Mouse (Mus musculus) cortical plate, adult 2 months (tissue): ENCODE measurements at regions not wholly inside any gene's neighbourhood (a gene's known extent, or its start where the extent isn't known, plus 50 kb on each side); places are given as distances from the start of the nearest gene placed in this dataset.
A peak's percentile ranks its signal among the peaks of the same experiment; 100 is the strongest.

Experiments
- H3K27ac ChIP-seq: fragments of 200-500 bp; 2 replicates; pipeline ENCODE4 v1.5.1; 2012; ENCODE audit warnings: low read length, control low read depth, inconsistent platforms; ENCODE audit not compliant: insufficient read depth
- H3K4me1 ChIP-seq: fragments of 200-500 bp; 2 replicates; pipeline ENCODE4 v1.6.1; 2011; ENCODE audit warnings: low read length; ENCODE audit not compliant: control insufficient read depth, insufficient read depth
- H3K4me3 ChIP-seq: fragments of 200-500 bp; 2 replicates; pipeline ENCODE4 v1.5.1; 2011; ENCODE audit warnings: mild to moderate bottlenecking, low read length, control low read depth; ENCODE audit not compliant: insufficient read depth
- CTCF ChIP-seq: fragments of 200-500 bp; IDR thresholded peaks from 2 replicates; pipeline ENCODE4 v1.5.1; 2011; ENCODE audit warnings: mild to moderate bottlenecking, control low read depth, low read length; ENCODE audit not compliant: insufficient read depth; ENCODE audit errors: extremely low read depth
- POLR2A ChIP-seq: fragments of 200-500 bp; IDR thresholded peaks from 2 replicates; pipeline ENCODE4 v1.6.1; 2011; ENCODE audit warnings: mild to moderate bottlenecking, low read length, control low read depth; ENCODE audit not compliant: insufficient read depth; ENCODE audit errors: extremely low read depth

DNA sequence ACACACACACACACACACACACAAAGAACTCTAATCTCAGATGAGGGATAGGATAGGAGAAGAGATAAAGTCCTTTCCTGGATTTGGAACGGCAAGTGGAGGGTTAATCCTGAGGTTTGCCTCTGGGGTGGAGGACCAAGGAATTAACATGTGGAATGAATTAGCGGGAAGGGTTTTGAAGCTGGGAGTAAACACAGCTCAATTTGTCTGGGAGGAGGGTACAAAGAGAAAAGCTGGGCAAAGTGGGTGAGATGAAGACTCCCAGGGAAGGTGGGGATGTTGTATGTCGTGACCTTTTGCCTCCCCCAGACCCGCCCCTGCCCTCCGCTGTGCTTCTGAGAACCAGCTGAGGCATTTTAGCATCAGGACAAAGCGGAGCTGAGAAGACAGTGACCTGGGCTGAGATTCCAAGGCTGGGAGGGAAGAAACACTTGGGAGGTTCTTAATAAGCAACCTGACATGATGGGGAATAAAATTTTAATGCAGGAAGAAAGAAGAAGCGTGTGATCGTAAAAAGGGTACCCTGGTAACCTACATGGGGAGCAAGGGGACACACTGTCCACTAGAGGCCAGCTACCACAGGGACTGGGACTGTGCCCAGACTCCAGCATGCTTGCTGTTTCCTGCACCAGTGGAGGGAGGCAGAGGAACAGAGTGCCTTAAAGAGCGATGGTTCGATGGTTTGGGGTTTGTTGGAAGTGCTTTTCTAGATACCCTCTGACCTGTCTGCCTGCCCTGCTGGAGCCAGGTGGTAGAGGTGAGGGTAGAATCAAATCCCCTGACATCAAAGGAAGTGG lies 264.0 kb downstream of the H2al1j start:
- Histone ChIP-seq H3K4me1 (no peaks in the 10 kb centered on the region), H3K4me3 (no peak overlapping the region), H3K27ac (no peak overlapping the region)
- no peak for TF ChIP-seq POLR2A
- peak; percentile 24; the same call in 1 of the 2 replicates for TF ChIP-seq CTCF

- TF ChIP-seq POLR2A: no peak
- Histone ChIP-seq H3K27ac (no peak overlapping the region), H3K4me3 (no peak overlapping the region), H3K4me1 (no peaks in the 10 kb centered on the region; the same call in 1 of the 2 replicates)
Measured at GRCm38 (mm10) chrX:11594542-11594941, 266.9 kb downstream of the H2al1j start.

DNA sequence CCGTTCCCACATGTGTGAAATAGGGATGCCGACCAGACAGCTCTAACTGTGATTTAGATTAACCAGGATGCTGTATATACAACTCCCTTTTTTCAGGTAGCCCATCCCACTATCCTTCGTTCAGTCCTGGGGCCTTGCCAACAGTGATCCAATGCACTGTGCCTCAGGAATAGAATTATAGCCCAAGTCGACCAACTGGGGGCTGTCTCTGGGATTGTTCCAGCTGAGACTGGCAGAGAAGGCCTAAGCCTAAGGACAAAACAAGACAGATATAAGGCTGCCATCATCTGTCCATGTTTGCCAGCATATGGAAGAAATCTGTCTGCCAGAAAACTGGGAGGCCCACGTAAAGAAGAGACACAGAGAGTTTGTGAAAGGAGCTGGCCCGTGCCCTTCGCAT lies 269.9 kb downstream of the H2al1j start:
- no peak for TF ChIP-seq POLR2A
- TF ChIP-seq CTCF: no peak
- no peaks in the 10 kb centered on the region; the same call in 1 of the 2 replicates for H3K4me1 ChIP-seq
- H3K4me3 ChIP-seq: no peak overlapping the region
- no peak overlapping the region for H3K27ac ChIP-seq

GRCm38 (mm10) chrX:11614237-11614636 lies 286.6 kb downstream of the H2al1j start:
- TF ChIP-seq CTCF: no peak
- TF ChIP-seq POLR2A: no peak
- Histone ChIP-seq H3K4me3 (no peak overlapping the region), H3K4me1 (no peaks in the 10 kb centered on the region), H3K27ac (no peak overlapping the region)

DNA sequence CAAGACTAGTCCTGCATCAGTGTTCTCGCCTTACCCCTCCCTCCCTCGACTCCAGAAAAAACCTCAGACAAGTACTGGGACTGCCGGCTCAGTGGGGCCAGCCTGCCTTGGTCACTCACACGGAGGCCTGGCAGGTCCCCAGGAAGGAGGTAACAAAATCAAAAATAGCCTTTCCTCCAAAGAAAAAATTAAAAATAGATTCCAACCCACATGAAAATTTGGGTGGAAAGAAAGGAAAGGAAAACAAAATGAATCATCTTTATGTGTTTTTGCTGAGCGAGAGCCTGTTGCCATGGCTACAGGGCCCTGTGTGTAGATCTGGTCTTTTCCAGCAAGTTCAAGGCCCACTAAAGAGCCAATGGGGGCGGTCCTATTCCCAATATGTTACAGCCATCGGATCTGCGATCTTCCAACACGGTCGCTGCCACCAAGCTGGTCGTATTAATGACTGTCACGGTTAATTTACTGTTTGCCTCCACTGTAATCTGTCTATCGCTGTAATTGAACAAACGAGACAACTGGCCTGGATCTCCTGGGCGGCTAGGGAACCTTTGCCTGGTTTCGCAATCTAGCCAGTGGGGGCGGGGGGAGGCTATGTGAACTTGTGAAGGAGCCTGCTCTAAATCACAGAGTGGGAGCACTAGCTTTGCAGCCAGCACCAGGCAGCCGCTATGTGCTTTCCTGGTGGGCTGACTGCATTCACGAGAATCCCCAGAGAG lies 293.6 kb downstream of the H2al1j start:
- no peak for TF ChIP-seq CTCF
- TF ChIP-seq POLR2A: no peak
- H3K4me1 ChIP-seq: peaks cover 2% of the 10 kb centered on the region
- H3K27ac ChIP-seq: no peak overlapping the region

DNA sequence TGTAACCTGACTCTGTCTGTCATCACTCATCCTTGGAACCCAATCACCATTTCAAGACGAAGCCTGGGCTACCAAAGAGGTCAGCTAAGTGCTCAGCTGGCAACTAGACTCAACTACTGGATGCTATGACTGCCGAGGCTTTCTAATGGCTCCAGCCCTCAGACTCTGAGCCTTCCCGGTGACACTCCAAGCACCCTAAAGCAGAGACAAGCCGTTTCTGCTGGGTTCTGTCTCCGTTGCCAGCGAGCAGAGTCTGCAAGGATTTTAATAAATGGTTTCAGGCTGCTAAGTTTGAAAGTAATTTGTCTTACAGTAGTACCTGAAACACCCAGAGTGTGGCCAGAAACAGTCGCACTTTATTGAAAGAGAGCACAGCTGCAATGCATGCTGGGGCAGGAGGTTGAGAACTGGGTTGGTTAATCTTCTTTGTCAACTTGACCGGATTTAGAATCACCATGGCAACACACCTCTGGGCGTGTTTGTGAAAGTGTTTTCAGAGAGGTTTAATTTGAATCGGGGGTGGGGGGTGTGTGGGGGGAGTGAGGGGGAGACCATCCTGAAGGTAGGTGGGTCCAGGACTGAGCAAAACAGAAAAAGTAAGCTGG lies 298.8 kb downstream of the H2al1j start:
- Histone ChIP-seq H3K4me1 (no peaks in the 10 kb centered on the region), H3K27ac (no peak overlapping the region), H3K4me3 (no peak overlapping the region)
- no peak for TF ChIP-seq POLR2A
- no peak for TF ChIP-seq CTCF

More for the DNA sequence above, 293.6 kb downstream of the H2al1j start:
- H3K4me3 ChIP-seq: no peak overlapping the region

GRCm38 (mm10) chrX:11629362-11629761 lies 301.7 kb downstream of the H2al1j start:
- H3K27ac ChIP-seq: no peak overlapping the region
- peaks cover 2% of the 10 kb centered on the region for H3K4me1 ChIP-seq
- TF ChIP-seq CTCF (no peak), POLR2A (no peak)

DNA sequence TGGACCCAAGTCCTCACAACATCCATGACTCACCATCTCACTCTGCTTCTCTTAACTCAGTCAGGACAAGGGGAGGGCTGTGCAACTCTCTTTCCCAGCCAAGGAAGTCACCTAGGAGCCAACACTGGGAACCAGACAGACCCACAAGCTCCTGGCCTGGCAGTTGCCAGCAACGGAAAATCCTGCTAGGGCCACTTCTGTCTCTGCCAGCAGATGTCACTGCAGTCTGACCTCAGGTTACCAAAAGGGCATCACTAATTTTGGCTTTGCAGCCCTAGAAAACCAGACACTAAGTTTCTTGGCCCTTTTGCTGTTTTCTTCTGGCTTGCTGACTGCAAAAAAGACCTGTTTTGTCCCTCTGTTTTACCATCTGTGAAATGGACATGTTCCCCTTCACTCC lies 302.3 kb downstream of the H2al1j start:
- peak; percentile 23; the same call in 1 of the 2 replicates for TF ChIP-seq CTCF
- no peak for TF ChIP-seq POLR2A
- Histone ChIP-seq H3K27ac (no peak overlapping the region), H3K4me1 (peaks cover 2% of the 10 kb centered on the region), H3K4me3 (no peak overlapping the region)

More at GRCm38 (mm10) chrX:11629362-11629761, 301.7 kb downstream of the H2al1j start:
- no peak overlapping the region for H3K4me3 ChIP-seq

DNA sequence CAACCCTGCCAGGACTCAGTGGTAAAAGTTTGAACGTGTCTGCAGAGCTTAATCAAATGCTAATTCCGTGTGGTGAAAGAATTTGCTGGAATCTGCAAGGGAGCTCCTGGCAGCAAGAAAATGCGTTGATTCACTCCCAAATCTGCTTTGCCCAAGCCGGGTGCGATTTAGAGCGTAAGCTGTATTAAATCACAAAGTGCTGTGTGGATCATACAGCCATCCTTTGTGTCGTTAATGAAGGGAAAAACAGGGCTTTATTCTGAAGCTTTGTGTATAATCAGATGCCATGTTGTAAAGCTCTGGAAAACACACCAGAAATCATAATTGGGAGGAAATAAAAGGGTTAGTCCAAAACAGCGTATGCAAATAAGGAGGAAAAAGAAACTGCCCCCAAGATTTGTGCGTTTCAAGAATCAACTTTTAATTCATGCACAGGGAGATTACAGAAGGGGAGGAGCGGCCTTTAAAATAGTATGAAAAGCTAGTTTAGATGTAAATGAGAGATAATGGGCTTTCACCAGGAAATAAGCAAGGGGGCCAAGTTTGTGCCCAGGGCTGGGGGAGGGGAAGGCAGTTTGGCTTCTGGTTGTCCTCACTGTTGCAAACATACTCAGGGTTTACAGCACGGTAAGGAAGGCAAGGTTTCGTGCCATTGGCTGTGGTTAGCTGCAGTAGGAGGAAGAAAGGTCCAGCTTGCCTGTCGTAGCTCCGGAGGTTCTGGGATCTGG lies 303.7 kb downstream of the H2al1j start:
- Histone ChIP-seq H3K4me3 (no peak overlapping the region), H3K4me1 (peaks cover 2% of the 10 kb centered on the region), H3K27ac (no peak overlapping the region)
- TF ChIP-seq POLR2A (no peak), CTCF (no peak)

GRCm38 (mm10) chrX:11632011-11632410 lies 304.4 kb downstream of the H2al1j start:
- H3K27ac ChIP-seq: no peak overlapping the region
- no peak overlapping the region for H3K4me3 ChIP-seq
- no peak for TF ChIP-seq POLR2A
- TF ChIP-seq CTCF: no peak
- peaks cover 2% of the 10 kb centered on the region for H3K4me1 ChIP-seq
